Mouse (Mus musculus) forebrain, embryonic 15.5 days (tissue): ENCODE data around the gene Synpo2. TPM values are rescaled to one million over a fixed set of nuclear protein-coding genes. Genes with fewer than 3 reads are reported as not detected.
A peak's percentile ranks its signal among the peaks of the same experiment; 100 is the strongest.

Experiments
- ATAC-seq: fragments of 200-750 bp; cut with Nextera tagmentation; replicated peaks from 2 replicates; pipeline ENCODE4 v1.8.0; 2017; ENCODE audit warnings: mild to moderate bottlenecking, moderate TSS enrichment, moderate library complexity
- H3K27ac ChIP-seq: fragments of 300-500 bp; sonication (generic); replicated peaks from 2 replicates; pipeline ENCODE4 v1.5.1; 2015; ENCODE audit warnings: mild to moderate bottlenecking, inconsistent platforms
- H3K27me3 ChIP-seq: fragments of 300-500 bp; sonication (generic); 2 replicates; pipeline ENCODE4 v1.6.1; 2015; ENCODE audit warnings: inconsistent platforms
- H3K36me3 ChIP-seq: fragments of 300-500 bp; sonication (generic); 2 replicates; pipeline ENCODE4 v1.6.1; 2015; ENCODE audit warnings: mild to moderate bottlenecking, inconsistent platforms
- H3K4me1 ChIP-seq: fragments of 300-500 bp; sonication (generic); 2 replicates; pipeline ENCODE4 v1.6.1; 2015; ENCODE audit warnings: inconsistent platforms
- H3K4me2 ChIP-seq: fragments of 300-500 bp; sonication (generic); replicated peaks from 2 replicates; pipeline ENCODE4 v1.6.1; 2015; ENCODE audit warnings: mild to moderate bottlenecking, inconsistent platforms
- H3K4me3 ChIP-seq: fragments of 300-500 bp; sonication (generic); 2 replicates; pipeline ENCODE4 v1.5.1; 2015; ENCODE audit warnings: mild to moderate bottlenecking, inconsistent platforms
- H3K9ac ChIP-seq: fragments of 300-500 bp; sonication (generic); replicated peaks from 2 replicates; pipeline ENCODE4 v1.6.1; 2015; ENCODE audit warnings: mild to moderate bottlenecking, inconsistent platforms
- H3K9me3 ChIP-seq: fragments of 300-500 bp; sonication (generic); 2 replicates; pipeline ENCODE4 v1.6.1; 2016; ENCODE audit warnings: inconsistent platforms
- WGBS: fragments of 180-500 bp; shearing (Covaris S2); methylation state at CpG from one replicate; pipeline ENCODE4 v1.1.7; 2015; ENCODE audit warnings: mixed read lengths; 5-methylcytosine and 5-hydroxymethylcytosine counted together
- polyA plus RNA-seq: library from polyadenylated mRNA; unstranded; fragments of >200 nt; fragmentation: Nextera tagmentation; extraction: Ambion mirVana; gene quantifications from 2 replicates; pipeline ENCODE4 v1.2.1, GENCODE M21; 2015

The Synpo2 gene
- polyA plus RNA-seq, 1 experiment from 2014 or later = 1.7 TPM

GRCm38 (mm10) chr3:123116903-123117302, 119.0 kb downstream of the Synpo2 start:
- H3K4me1 ChIP-seq = peaks cover 5% of the 10 kb centered on the region
- H3K4me2 ChIP-seq = no peak overlapping the region
- 62% methylated on average over 16 of the region's 16 CpGs for WGBS
- H3K4me3 ChIP-seq = no peak overlapping the region
- no peaks in the 10 kb centered on the region for H3K36me3 ChIP-seq
- no peak for ATAC-seq
- no peaks in the 10 kb centered on the region for H3K9me3 ChIP-seq
- H3K9ac ChIP-seq = no peak overlapping the region
- no peaks in the 10 kb centered on the region for H3K27me3 ChIP-seq
- no peak overlapping the region for H3K27ac ChIP-seq

GRCm38 (mm10) chr3:123115770-123116527, 120.0 kb downstream of the Synpo2 start:
- no peaks in the 10 kb centered on the region for H3K36me3 ChIP-seq
- H3K9ac ChIP-seq = no peak overlapping the region
- peaks cover 5% of the 10 kb centered on the region for H3K4me1 ChIP-seq
- 0 out of 2 replicates have a peak, but pooled peaks have one; percentile 38 for ATAC-seq
- no peak overlapping the region; the same call in 1 of the 2 replicates for H3K4me3 ChIP-seq
- H3K4me2 ChIP-seq = peak overlapping the region; percentile 22; the same call in 1 of the 2 replicates
- 28% methylated on average over 15 of the region's 15 CpGs for WGBS
- no peaks in the 10 kb centered on the region for H3K27me3 ChIP-seq
- H3K9me3 ChIP-seq = no peaks in the 10 kb centered on the region
- H3K27ac ChIP-seq = no peak overlapping the region

GRCm38 (mm10) chr3:123114001-123114635, 121.8 kb downstream of the Synpo2 start:
- Histone ChIP-seq H3K4me2 (no peak overlapping the region), H3K4me1 (peaks cover 5% of the 10 kb centered on the region), H3K27me3 (no peaks in the 10 kb centered on the region), H3K36me3 (no peaks in the 10 kb centered on the region), H3K27ac (no peak overlapping the region), H3K4me3 (no peak overlapping the region), H3K9ac (no peak overlapping the region), H3K9me3 (no peaks in the 10 kb centered on the region)
- WGBS = 92% methylated on average over 21 of the region's 21 CpGs
- ATAC-seq = no peak

GRCm38 (mm10) chr3:123112781-123113180, 123.2 kb downstream of the Synpo2 start:
- Histone ChIP-seq H3K27ac (no peak overlapping the region), H3K4me1 (peaks cover 5% of the 10 kb centered on the region), H3K4me3 (no peak overlapping the region), H3K36me3 (no peaks in the 10 kb centered on the region), H3K4me2 (no peak overlapping the region), H3K9me3 (no peaks in the 10 kb centered on the region), H3K27me3 (no peaks in the 10 kb centered on the region), H3K9ac (no peak overlapping the region)
- 95% methylated on average over 11 of the region's 11 CpGs for WGBS
- ATAC-seq = no peak

GRCm38 (mm10) chr3:123111071-123111711, 124.8 kb downstream of the Synpo2 start:
- H3K4me3 ChIP-seq = no peak overlapping the region
- H3K9ac ChIP-seq = no peak overlapping the region
- no peak for ATAC-seq
- no peaks in the 10 kb centered on the region for H3K27me3 ChIP-seq
- no peak overlapping the region for H3K4me2 ChIP-seq
- no peaks in the 10 kb centered on the region for H3K36me3 ChIP-seq
- H3K4me1 ChIP-seq = peaks cover 4% of the 10 kb centered on the region
- no peaks in the 10 kb centered on the region for H3K9me3 ChIP-seq
- 74% methylated on average over 10 of the region's 10 CpGs for WGBS
- no peak overlapping the region for H3K27ac ChIP-seq

GRCm38 (mm10) chr3:123107830-123108549, 128.0 kb downstream of the Synpo2 start:
- Histone ChIP-seq H3K4me1 (no peaks in the 10 kb centered on the region), H3K27me3 (no peaks in the 10 kb centered on the region), H3K4me3 (no peak overlapping the region), H3K27ac (no peak overlapping the region), H3K4me2 (no peak overlapping the region), H3K9ac (no peak overlapping the region), H3K9me3 (no peaks in the 10 kb centered on the region), H3K36me3 (no peaks in the 10 kb centered on the region)
- ATAC-seq = no peak
- 76% methylated on average over 14 of the region's 14 CpGs for WGBS

GRCm38 (mm10) chr3:123104325-123104724, 131.6 kb downstream of the Synpo2 start:
- H3K27ac ChIP-seq = no peak overlapping the region
- H3K36me3 ChIP-seq = no peaks in the 10 kb centered on the region
- no peaks in the 10 kb centered on the region for H3K27me3 ChIP-seq
- H3K9ac ChIP-seq = no peak overlapping the region
- H3K4me3 ChIP-seq = no peak overlapping the region
- no peak overlapping the region for H3K4me2 ChIP-seq
- H3K4me1 ChIP-seq = no peaks in the 10 kb centered on the region
- WGBS = 86% methylated on average over 6 of the region's 6 CpGs
- H3K9me3 ChIP-seq = no peaks in the 10 kb centered on the region
- ATAC-seq = no peak

- Histone ChIP-seq H3K27ac (no peak overlapping the region), H3K4me1 (no peaks in the 10 kb centered on the region), H3K36me3 (no peaks in the 10 kb centered on the region), H3K4me2 (no peak overlapping the region), H3K4me3 (no peak overlapping the region), H3K9me3 (no peaks in the 10 kb centered on the region), H3K27me3 (no peaks in the 10 kb centered on the region), H3K9ac (no peak overlapping the region)
- WGBS = 30% methylated on average over 13 of the region's 13 CpGs
- peak; percentile 92 for ATAC-seq
Measured at GRCm38 (mm10) chr3:123103151-123103860, 132.6 kb downstream of the Synpo2 start.

- H3K4me2 ChIP-seq = no peak overlapping the region
- H3K9me3 ChIP-seq = no peaks in the 10 kb centered on the region
- H3K4me3 ChIP-seq = no peak overlapping the region
- no peak overlapping the region for H3K27ac ChIP-seq
- no peak for ATAC-seq
- H3K27me3 ChIP-seq = no peaks in the 10 kb centered on the region
- H3K4me1 ChIP-seq = no peaks in the 10 kb centered on the region
- 97% methylated on average over 2 of the region's 2 CpGs for WGBS
- H3K36me3 ChIP-seq = no peaks in the 10 kb centered on the region
- H3K9ac ChIP-seq = no peak overlapping the region
Measured at GRCm38 (mm10) chr3:123101761-123102160, 134.2 kb downstream of the Synpo2 start.

GRCm38 (mm10) chr3:123095111-123095510, 140.8 kb downstream of the Synpo2 start:
- Histone ChIP-seq H3K4me2 (no peak overlapping the region), H3K27ac (no peak overlapping the region), H3K36me3 (no peaks in the 10 kb centered on the region), H3K4me3 (no peak overlapping the region), H3K4me1 (peaks cover 8% of the 10 kb centered on the region), H3K9ac (no peak overlapping the region), H3K27me3 (no peaks in the 10 kb centered on the region), H3K9me3 (no peaks in the 10 kb centered on the region)
- no peak for ATAC-seq
- WGBS = 96% methylated on average over 2 of the region's 2 CpGs

GRCm38 (mm10) chr3:123093640-123094361, 142.1 kb downstream of the Synpo2 start:
- WGBS = 82% methylated on average over 11 of the region's 11 CpGs
- Histone ChIP-seq H3K4me3 (no peak overlapping the region), H3K36me3 (no peaks in the 10 kb centered on the region), H3K27ac (peak overlapping the region; percentile 51; the same call in 1 of the 2 replicates), H3K27me3 (no peaks in the 10 kb centered on the region), H3K9me3 (no peaks in the 10 kb centered on the region), H3K4me2 (no peak overlapping the region), H3K9ac (no peak overlapping the region), H3K4me1 (peaks cover 8% of the 10 kb centered on the region)
- ATAC-seq = no peak
